Mouse (Mus musculus) ovary, postnatal 10 days (tissue): Measurements from ENCODE around the gene Tex11.
"Not testable (repeated sequence)": the region's sequence is repeated elsewhere in the genome, so short reads cannot be mapped to it uniquely, and the experiment has no call there.

Source experiments
- DNase-seq: peaks from one replicate; pipeline ENCODE4 v3.0.0; 2022; ENCODE audit warnings: low spot score

Gene Tex11

GRCm38 (mm10) chrX:101059541-101059940 lies at the start of gene Tex11:
Tex11 (minus strand) TSS chrX:101059667.
- no peak for DNase-seq

GRCm38 (mm10) chrX:101085920-101086319 lies 26.5 kb upstream of the Tex11 start, which contains the start of gene Slc7a3:
Slc7a3 (minus strand) TSS chrX:101086020.
- DNase-seq: no peak

- DNase-seq: not testable (repeated sequence)
Measured at GRCm38 (mm10) chrX:101085211-101085610, 25.7 kb upstream of the Tex11 start.

- no peak for DNase-seq
Measured at GRCm38 (mm10) chrX:101084192-101084591, 24.7 kb upstream of the Tex11 start.

GRCm38 (mm10) chrX:101065245-101065644 lies 5.8 kb upstream of the Tex11 start:
- no peak for DNase-seq

GRCm38 (mm10) chrX:101063503-101063902 lies 4.0 kb upstream of the Tex11 start:
- DNase-seq: no peak

- no peak for DNase-seq
Measured at GRCm38 (mm10) chrX:100943640-100944039, 115.8 kb downstream of the Tex11 start.

GRCm38 (mm10) chrX:100839211-100839610 lies 220.3 kb downstream of the Tex11 start:
- DNase-seq: no peak

- no peak for DNase-seq
Measured at GRCm38 (mm10) chrX:100832806-100833205, 226.7 kb downstream of the Tex11 start.

- no peak for DNase-seq
Measured at GRCm38 (mm10) chrX:100825557-100825956, 233.9 kb downstream of the Tex11 start.

GRCm38 (mm10) chrX:100821149-100821548 lies 238.3 kb downstream of the Tex11 start:
- DNase-seq: no peak

GRCm38 (mm10) chrX:100818681-100819080 lies 240.8 kb downstream of the Tex11 start:
- DNase-seq: no peak

- no peak for DNase-seq
Measured at GRCm38 (mm10) chrX:100815766-100816165, 243.7 kb downstream of the Tex11 start.

GRCm38 (mm10) chrX:100814139-100814538 lies 245.3 kb downstream of the Tex11 start:
- DNase-seq: no peak

GRCm38 (mm10) chrX:100811129-100811528 lies 248.3 kb downstream of the Tex11 start:
- no peak for DNase-seq

GRCm38 (mm10) chrX:100802034-100802433 lies 257.4 kb downstream of the Tex11 start:
- no peak for DNase-seq

GRCm38 (mm10) chrX:100800643-100801042 lies 258.8 kb downstream of the Tex11 start:
- DNase-seq: no peak

- DNase-seq: no peak
Measured at GRCm38 (mm10) chrX:100797851-100798527, 261.5 kb downstream of the Tex11 start.

- no peak for DNase-seq
Measured at GRCm38 (mm10) chrX:100797370-100797769, 262.1 kb downstream of the Tex11 start.

- DNase-seq: no peak
Measured at GRCm38 (mm10) chrX:100796741-100797090, 262.8 kb downstream of the Tex11 start.

GRCm38 (mm10) chrX:100796041-100796740 lies 263.3 kb downstream of the Tex11 start:
- no peak for DNase-seq

- DNase-seq: no peak
Measured at GRCm38 (mm10) chrX:100789322-100789721, 270.1 kb downstream of the Tex11 start.
